Mouse (Mus musculus): Measurements from ENCODE around the gene Nuak2.

Gene Nuak2

GRCm38 (mm10) chr1:132353389-132353788, 37.5 kb downstream of the Nuak2 start:
- DNase-seq (ENCODE audit: inconsistent ontology term) = peak; percentile 53

GRCm38 (mm10) chr1:132354234-132354633, 38.3 kb downstream of the Nuak2 start:
- no peak for DNase-seq (ENCODE audit: inconsistent ontology term)

DNA sequence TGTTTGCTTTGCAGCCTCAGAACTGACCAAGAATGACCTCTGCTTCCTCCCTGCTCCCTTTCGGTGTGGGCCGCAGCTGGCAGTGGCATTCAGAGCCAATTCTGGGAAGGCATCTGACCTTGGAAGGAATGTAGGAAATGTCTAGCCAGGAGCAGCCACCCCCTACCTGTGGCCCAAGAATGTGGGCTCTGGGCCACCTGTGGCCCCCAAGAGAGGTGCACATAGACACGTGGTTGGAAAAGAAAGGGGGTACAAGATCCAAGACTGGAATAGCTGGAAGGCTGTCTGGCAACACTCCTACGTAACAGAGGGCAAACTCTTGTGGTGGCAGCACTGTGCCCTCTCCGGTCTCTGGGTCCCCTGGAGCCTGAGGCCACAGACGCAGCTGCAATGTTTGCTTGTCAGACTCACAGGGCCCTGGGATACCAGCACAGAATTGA, 39.3 kb downstream of the Nuak2 start:
- DNase-seq (ENCODE audit: inconsistent ontology term) = peak; percentile 93

- peak; percentile 85 for DNase-seq (ENCODE audit: inconsistent ontology term)
Measured at GRCm38 (mm10) chr1:132355841-132356242, 39.9 kb downstream of the Nuak2 start.

GRCm38 (mm10) chr1:132356841-132357240, 40.9 kb downstream of the Nuak2 start:
- peak; percentile 23 for DNase-seq (ENCODE audit: inconsistent ontology term)

GRCm38 (mm10) chr1:132361959-132362358, 46.0 kb downstream of the Nuak2 start:
- DNase-seq (ENCODE audit: inconsistent ontology term) = no peak

DNA sequence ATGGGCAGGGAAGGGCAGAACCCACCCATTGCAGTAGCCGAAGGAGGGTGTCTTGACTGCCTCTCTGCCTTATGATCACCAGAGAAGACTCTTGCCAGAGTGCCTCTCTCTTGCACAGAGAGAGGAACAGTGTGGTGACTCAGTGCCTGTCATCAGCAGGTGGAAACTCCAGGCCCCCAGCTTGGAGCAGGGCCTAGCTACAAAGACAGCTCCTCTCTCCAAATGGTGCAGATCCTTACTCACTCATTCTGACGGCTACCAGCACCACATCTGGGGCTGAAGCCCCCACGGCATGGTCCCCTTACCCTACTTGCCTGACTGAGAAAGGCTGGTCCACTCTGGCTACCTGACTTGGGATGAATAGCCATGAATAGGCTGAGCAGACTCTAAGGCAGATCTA, 48.5 kb downstream of the Nuak2 start:
- peak; percentile 55 for DNase-seq (ENCODE audit: inconsistent ontology term)

GRCm38 (mm10) chr1:132364896-132365557, 49.1 kb downstream of the Nuak2 start:
- DNase-seq (ENCODE audit: inconsistent ontology term) = peak; percentile 49

DNA sequence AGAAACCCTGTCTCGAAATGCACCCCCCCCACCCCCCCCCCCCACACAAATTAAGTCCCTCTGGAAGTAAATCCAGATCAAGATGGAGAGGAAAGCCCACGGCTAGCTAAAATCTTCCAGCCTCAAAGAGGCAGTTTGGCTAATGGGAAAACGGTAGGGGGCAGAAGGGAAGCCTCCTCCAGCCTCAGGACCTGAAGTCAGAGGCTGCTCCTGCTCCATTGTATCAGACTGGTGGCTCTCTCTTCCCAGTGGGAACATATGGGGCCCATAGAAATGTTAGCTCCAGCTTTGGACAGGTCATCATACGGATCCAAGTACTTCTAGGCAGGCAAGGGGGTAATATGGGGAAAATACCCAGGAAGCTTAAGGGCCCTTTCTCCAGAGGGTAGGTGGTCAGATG, 49.7 kb downstream of the Nuak2 start:
- no peak for DNase-seq (ENCODE audit: inconsistent ontology term)

DNA sequence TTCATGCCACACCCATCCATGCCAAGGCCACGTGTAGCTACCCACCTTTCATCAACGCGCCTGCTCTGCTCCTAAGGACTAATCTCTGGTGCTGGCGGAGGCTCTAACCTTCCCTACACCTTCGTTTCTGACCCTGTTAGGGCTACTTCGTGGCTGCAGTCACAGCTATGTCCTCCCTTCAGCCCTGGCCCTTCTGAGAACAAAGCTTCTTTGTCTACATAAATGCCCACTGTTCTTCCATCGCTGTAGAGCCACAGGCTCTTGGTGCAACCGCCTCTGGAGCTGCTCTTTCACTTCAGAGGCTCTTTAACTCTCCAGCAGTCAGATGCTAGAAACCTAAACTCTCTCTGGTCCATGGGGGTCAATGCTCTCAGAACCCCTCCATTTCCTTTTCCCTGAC, 50.3 kb downstream of the Nuak2 start:
- DNase-seq (ENCODE audit: inconsistent ontology term) = no peak

GRCm38 (mm10) chr1:132366937-132367336, 51.0 kb downstream of the Nuak2 start:
- DNase-seq (ENCODE audit: inconsistent ontology term) = no peak

DNA sequence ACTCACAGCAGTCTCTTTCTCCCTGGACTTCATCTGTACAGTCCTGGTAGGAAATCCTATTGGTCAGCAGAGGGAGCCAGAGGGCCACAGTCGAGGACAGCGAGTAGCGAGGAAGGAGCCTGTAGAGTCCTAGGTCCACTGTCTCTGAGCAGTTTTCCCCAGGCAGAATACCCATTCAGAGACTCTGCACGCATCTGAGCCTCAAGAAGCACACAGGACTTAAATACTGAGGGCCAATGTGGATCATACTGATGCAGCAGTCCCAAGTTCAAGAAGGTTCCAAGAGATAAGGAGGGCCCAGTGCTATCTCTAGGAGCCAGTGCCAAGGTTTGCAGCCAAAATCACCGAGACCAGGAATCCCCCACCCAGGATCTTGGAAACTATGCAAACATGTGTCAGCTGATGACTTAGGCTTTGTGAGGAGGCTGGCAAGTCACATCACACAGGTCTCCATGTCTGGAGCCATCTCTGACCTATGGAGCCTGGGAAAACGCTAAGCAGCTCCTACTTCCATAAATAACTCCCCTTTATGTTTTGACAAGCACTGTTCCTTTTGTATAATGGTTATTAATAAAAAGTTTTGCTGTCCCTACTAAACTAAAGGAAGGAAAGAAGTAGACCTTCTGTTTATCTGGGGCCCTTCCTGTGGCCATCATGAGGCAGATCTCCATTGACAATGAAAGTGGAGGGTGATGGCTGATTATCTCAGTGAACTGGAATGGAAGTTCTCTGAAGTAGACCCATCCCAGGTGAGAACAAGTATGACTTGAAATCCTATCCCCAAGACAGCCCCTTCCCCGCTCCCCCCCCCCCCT, 52.0 kb downstream of the Nuak2 start:
- peak; percentile 78 for DNase-seq (ENCODE audit: inconsistent ontology term)

GRCm38 (mm10) chr1:132370681-132371173, 54.8 kb downstream of the Nuak2 start:
- DNase-seq (ENCODE audit: inconsistent ontology term) = no peak

- DNase-seq (ENCODE audit: inconsistent ontology term) = no peak
Measured at GRCm38 (mm10) chr1:132371298-132372081, 55.6 kb downstream of the Nuak2 start.

- DNase-seq (ENCODE audit: inconsistent ontology term) = no peak
Measured at GRCm38 (mm10) chr1:132372354-132372753, 56.4 kb downstream of the Nuak2 start.

GRCm38 (mm10) chr1:132372896-132373534, 57.1 kb downstream of the Nuak2 start:
- DNase-seq (ENCODE audit: inconsistent ontology term) = no peak

GRCm38 (mm10) chr1:132374140-132374872, 58.4 kb downstream of the Nuak2 start:
- DNase-seq (ENCODE audit: inconsistent ontology term) = peak; percentile 49

- DNase-seq (ENCODE audit: inconsistent ontology term) = no peak
Measured at GRCm38 (mm10) chr1:132374873-132375244, 58.9 kb downstream of the Nuak2 start.

DNA sequence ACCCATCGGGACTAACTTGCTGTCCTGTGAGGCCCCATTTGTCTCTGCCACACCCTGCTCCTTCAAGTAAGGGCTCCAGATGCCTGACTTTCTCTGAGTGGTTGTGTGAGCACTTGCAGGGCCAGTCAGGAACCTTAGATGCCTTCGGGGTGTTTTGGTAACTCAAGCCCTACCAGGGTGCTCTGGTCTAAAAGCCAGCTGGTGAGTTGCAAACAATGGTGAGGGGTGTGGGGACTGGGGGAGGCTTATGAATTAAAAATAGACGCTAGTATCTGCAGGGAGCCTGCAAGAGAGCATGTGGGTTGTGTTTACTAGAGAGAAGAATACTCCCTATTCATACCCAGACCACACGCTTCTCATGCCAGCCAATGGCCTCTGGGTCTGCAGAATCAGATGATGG, 59.3 kb downstream of the Nuak2 start:
- peak; percentile 73 for DNase-seq (ENCODE audit: inconsistent ontology term)

DNA sequence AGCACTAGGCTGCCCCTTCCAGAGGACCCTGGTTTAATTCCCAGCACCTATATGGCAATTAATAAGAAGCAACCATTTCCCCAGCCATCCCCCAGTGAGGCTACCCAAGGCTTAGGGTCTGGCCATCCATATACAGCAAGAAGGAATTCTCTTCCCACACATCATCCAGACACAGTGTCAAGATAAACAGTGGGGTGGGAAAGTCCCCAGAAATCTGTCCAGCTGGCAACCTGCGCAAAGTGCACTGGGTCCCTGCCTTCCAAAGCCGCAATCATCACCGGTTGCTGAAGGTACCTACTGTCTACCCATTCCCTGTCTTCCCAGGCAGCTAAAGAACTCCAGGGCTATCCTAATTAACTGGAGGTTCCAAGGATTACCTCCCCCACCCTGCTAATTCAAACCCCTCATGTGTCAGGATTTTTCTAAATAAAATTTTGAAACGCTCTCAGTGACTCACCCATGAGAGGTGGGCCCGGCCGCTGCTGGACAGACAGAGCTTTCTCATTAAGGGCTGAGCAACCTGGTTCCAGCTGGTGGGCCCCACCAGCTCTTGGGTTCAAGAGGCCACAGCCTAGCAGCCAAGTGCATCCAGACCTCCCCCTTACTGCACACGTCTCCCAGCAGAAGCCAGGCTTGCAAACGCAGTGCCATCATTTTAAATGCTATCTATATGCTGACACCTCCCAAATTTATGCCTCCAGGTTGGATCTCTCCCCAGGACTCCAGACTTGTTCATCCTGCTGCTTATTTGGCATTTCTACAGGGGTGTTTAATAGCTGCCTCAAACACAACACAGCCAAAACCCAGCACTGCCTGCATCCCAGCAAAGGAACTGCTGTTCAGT, 60.5 kb downstream of the Nuak2 start:
- peak; percentile 51 for DNase-seq (ENCODE audit: inconsistent ontology term)

Measured in Muller cell, postnatal 12 days (primary cell).